Mouse (Mus musculus): ENCODE measurements around the gene Omt2b.
"Not testable (repeated sequence)": the region's sequence is repeated elsewhere in the genome, so short reads cannot be mapped to it uniquely, and the experiment has no call there.

The Omt2b gene

DNA sequence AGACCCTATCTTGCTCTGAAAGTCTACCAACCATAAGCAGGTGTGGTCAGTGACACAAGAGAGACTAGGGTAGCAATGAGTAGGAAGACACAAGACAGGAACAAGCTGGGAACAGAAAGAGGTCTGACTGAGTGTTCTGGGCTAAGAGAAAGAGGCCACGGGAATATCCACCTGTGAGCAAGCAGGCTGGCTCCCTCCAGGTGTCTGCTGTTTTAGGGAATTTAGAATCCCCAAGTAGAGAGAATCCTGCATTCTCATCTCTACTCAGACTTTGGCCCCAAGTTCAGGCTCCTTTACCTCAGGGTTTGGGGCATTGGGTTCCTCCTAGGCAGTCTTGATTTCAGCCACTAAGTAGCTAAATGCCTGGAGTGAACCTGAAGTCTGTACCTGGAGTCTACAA lies at the start of gene Omt2b:
TSS of gene Omt2b (plus strand) at position 301 of the 400 bp plus-strand sequence.
- DNase-seq (ENCODE audit: low spot score in 2 of 2), result not testable (repeated sequence)

DNA sequence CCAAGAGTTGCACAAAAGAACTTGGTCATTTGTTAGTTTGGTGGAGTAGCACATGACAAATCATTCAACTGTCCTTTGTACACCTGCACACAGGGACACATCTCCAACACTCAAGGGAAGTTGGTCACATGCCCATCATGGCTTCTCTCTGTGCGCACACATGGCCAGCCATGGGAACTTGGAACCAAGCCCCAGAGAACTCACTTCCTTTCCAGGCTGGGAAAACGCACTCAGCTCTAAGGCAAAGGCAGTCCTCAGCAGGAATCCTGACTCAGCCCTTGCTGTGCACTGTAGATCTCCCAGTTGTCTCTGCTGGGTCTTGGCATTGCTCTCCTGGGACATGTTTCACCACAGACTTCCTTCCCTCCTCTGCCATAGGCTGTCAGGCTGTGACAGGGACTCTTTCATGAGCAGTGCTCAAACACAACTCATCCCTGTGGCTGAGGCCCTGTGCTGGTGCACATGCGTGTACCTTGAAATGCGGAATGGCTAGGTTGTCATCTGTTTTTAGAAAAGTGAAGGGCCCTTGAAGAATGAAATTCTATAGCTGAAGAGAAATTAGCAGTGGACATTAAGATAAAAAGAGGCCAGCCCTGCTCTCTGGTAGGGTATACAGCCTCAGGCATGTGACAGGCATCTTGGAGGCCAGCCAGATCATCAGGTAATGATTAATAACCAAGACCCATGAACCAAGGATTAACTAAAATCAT lies 45.2 kb upstream of the Omt2b start:
- not testable (repeated sequence) for DNase-seq (ENCODE audit: low spot score in 2 of 2)

GRCm38 (mm10) chr9:78289063-78289462 lies 38.3 kb upstream of the Omt2b start:
- DNase-seq (ENCODE audit: low spot score in 2 of 2), result not testable (repeated sequence)

GRCm38 (mm10) chr9:78289723-78290122 lies 37.7 kb upstream of the Omt2b start, which contains the start of gene Gm10639:
Gene Gm10639, plus strand, starts transcription at chr9:78289923.
- DNase-seq (ENCODE audit: low spot score in 2 of 2), result not testable (repeated sequence)

DNA sequence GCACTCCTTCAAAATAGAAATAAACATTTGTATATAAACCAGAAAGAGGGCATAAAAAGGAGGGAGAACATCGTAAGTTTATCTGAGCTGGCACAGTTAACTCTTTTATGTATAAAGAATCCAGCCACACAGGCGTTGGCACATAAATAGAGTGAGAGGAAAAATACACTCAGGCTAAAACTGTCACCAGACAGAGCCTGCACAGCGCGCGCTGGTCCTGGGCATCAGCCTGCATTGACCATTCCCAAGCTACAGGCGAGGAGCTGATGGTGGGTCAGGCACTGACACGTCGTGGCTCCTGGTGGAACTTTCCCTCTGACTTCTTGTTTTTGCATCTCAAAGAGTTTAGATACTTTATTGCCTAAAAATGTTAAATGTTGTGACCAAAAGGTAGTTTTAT lies 34.9 kb upstream of the Omt2b start:
- DNase-seq (ENCODE audit: low spot score in 2 of 2), result not testable (repeated sequence)

- not testable (repeated sequence) for DNase-seq (ENCODE audit: low spot score in 2 of 2)
Observed at GRCm38 (mm10) chr9:78293683-78294082, 33.7 kb upstream of the Omt2b start.

DNA sequence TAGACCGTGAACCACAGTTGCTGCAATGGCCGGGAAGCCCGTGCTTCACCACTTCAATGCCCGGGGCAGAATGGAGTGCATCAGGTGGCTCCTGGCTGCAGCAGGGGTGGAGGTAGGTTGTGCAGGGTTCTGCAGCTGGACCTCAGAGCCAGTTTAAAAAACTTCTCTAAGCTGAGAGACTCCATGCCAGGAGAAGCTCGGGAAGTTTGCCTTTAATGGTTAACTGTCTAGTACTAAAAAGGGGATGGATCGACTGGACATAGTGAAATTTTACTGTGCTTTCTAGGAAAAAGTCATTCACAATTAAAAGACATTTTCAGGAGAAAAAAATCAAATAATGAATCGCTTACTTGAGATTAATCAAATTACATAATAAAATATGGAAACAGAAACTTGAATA lies 32.6 kb upstream of the Omt2b start:
- DNase-seq (ENCODE audit: low spot score in 2 of 2), result not testable (repeated sequence)

- DNase-seq (ENCODE audit: low spot score in 2 of 2), result peak; percentile 16 to 33
Observed at GRCm38 (mm10) chr9:78296089-78296488, 31.3 kb upstream of the Omt2b start.

- DNase-seq (ENCODE audit: low spot score in 2 of 2), result no peak
Observed at GRCm38 (mm10) chr9:78298232-78298631, 29.2 kb upstream of the Omt2b start.

DNA sequence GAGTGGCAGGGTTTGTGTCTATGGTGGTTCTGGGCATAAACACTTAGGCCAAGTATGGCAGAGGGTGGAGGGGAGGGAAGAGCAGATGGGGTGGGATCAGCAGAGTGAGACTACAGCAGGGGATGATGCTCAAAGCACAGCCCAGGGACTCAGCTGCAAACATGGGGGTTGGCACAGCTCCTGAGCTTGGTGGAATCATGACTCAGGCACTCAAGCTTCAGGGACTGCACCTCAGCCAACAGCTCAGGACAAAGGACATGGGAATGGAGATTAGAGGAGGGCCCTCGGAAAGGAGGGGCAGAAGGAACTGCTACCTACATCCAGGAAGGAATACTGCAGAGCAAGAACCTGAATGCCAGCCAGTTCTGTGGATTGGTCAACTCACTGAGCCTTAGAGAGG lies 28.2 kb upstream of the Omt2b start:
- not testable (repeated sequence) for DNase-seq (ENCODE audit: low spot score in 2 of 2)

GRCm38 (mm10) chr9:78308122-78308521 lies 19.3 kb upstream of the Omt2b start:
- DNase-seq (ENCODE audit: low spot score in 2 of 2), result not testable (repeated sequence)

DNA sequence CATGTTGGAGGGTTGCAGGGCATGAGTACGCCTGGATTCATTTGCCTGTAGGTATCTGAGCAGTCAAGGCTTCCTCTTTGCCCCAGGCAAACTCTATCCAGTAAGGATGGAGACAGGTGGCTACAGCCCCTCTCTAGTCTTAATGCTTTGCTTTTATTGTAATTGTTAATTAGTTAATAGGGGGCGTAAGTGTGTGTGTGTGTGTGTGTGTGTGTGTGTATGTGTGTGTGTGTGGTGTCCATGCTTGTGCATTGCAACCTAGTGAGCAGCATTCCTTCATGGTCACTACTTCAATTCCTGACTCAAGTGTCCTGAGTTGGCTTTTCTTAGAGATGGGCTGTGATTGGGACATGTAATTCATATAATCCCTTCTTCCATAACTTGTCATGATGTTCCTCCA lies 12.7 kb upstream of the Omt2b start, which contains the start of gene Omt2a:
TSS of gene Omt2a (minus strand) at position 101 of the 400 bp plus-strand sequence.
- DNase-seq (ENCODE audit: low spot score in 2 of 2), result no peak

GRCm38 (mm10) chr9:78319499-78319898 lies 7.9 kb upstream of the Omt2b start:
- no peak for DNase-seq (ENCODE audit: low spot score in 2 of 2)

- DNase-seq (ENCODE audit: low spot score in 2 of 2), result not testable (repeated sequence)
Observed at GRCm38 (mm10) chr9:78337050-78337449, 9.7 kb downstream of the Omt2b start.

DNA sequence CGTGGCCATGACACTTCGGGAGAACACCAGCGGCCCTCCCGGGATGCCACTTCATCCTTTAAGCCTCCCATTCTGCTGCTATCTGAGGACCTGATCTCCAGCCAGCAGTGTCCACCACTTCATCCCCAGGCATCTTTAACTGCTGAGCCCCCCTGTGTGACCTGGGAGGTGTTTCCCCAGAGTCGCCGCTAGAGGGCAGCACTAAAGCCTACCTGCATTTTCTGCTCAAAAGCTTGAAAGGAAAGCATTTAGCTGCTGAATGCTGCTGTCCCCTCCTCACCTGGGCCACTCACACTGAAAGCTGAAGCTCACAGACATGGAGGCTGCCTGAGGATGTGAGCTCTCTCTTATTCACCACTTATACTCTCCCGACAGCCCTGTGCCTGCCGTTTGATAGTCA lies 12.9 kb downstream of the Omt2b start:
- peak; percentile 21 to 24 for DNase-seq (ENCODE audit: low spot score in 2 of 2)

GRCm38 (mm10) chr9:78342494-78342893 lies 15.1 kb downstream of the Omt2b start:
- not testable (repeated sequence) for DNase-seq (ENCODE audit: low spot score in 2 of 2)

DNA sequence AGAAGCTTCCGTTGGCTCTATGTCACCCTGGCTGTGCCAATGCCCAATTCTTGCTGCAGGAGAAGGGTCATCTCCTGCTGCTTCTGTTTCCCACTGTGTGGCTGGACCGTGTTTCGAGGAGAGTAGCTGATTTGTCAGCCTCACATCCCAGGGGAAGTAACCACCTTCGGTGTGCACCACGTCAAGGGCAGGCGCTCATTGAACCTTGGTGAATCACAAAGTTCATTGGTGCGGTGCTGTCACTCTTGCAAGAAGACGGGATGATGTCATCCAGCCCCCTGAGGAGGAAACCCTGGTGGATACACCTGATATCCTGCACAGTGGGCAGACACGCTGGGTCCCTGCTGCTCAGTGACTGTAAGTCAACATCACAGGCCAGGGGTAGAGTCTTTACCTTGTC lies 15.7 kb downstream of the Omt2b start:
- not testable (repeated sequence) for DNase-seq (ENCODE audit: low spot score in 2 of 2)

DNA sequence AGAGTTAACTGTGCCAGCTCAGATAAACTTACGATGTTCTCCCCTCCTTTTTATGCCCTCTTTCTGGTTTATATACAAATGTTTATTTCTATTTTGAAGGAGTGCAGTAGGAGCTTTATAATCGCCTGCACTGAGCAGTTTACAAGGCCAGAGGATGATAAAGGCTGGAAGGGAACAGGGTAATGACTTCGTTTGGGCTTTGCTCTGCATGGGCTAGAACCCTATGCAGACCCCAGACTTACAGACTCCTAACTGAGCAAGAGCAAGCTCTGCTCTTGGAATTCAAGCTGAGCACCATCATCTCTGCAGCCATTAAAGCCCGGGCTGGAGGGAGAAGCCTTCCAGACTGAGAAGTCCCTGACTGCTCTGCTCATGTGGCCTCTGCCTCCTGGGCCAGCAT lies 17.8 kb downstream of the Omt2b start:
- DNase-seq (ENCODE audit: low spot score in 2 of 2), result not testable (repeated sequence)

GRCm38 (mm10) chr9:78347004-78347403 lies 19.6 kb downstream of the Omt2b start:
- DNase-seq (ENCODE audit: low spot score in 2 of 2), result no peak

- DNase-seq (ENCODE audit: low spot score in 2 of 2), result not testable (repeated sequence)
Observed at GRCm38 (mm10) chr9:78348206-78349004, 21.0 kb downstream of the Omt2b start.

DNA sequence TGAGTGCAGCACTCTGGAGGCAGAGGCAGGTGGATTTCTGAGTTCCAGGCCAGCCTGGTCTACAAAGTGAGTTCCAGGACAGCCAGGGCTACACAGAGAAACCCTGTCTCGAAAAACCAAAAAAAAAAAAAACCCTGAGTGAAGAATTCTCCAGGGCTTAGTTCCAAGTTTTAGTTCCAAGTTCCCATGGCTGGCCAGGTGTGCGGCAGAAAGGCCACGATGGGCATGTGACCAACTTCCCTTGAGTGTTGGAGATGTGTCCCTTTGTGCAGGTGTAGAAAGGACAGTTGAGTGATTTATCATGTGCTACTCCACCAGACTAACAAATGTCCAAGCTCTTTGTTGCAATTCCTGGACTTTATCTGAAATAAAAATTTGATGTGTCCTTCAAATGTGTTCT lies 21.8 kb downstream of the Omt2b start:
- DNase-seq (ENCODE audit: low spot score in 2 of 2), result not testable (repeated sequence)

- DNase-seq (ENCODE audit: low spot score in 2 of 2), result not testable (repeated sequence)
Observed at GRCm38 (mm10) chr9:78350007-78350406, 22.6 kb downstream of the Omt2b start.

Measured in frontal cortex, postnatal 36 days (tissue).